Mouse (Mus musculus) right cerebral cortex, postnatal 25 days (tissue): ENCODE results near the gene Car12.

Experiments
- DNase-seq: peaks from one replicate; pipeline ENCODE4 v3.0.0; 2022

The Car12 gene

DNA sequence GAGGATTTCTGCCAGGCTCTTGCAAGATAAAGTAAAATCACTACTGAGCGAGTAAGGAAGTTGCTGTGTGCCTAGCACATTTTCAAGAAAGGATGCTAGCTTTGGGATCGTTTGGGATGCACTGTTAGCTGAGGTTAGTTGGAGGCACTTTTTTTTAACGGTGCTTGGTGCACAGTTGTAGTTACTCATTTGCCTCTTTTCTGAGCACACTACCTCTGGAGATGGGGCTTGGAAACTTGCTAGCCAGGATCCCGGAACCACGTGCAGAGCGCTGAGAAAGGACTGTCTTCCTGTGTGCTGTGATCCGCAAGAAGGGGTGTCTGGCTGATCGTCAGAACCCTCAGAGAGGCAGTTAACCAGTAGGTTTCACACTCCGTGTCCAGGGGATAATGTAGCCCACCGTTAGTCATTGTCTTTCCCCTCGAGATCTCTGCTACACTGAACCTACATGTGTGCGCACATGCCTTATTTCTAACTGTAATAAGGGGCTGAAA, 583 bp downstream of the Car12 start:
- no peak for DNase-seq

DNA sequence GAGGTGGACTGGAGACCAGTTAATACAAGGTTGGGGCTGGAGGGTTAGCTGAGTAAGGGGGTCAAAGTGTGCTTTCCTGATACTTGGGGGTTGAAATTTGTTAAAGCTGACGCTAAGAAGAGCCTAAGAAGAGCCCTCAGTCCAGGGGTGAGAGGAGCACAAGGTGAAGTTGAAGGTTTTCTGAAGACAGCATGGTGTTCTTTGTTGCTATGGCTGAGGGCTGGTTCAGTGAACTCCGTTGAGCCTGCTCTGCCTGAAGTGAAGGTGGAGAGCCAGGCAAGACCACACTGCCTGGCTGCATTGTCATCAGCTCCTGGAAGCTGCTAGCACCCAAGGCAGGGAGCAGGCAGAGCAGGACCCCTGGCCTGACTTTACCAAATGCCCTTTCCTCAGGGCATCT, 1.9 kb downstream of the Car12 start:
- DNase-seq: no peak

DNA sequence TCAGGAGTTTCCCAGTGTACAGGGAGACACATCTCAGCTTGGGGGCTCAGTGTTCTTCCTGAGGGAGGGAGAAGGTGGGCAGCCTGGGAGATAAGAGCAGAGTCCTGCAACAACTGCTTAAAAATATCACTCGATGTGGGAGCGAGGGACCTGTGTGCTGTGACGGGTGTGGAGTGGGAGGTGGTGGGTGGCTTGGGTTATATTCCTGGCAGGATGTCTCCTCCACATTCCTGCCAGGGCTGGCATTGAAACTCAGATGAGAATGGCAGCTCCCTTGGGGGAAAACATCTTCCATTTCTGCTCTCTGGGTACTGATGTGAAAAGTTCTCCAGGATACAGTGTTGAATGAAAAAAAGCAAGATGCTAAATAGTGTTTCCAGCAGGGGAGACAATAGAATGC, 3.0 kb downstream of the Car12 start:
- DNase-seq: peak; percentile 48

- DNase-seq: no peak
These were observed 7.4 kb downstream of the Car12 start for GRCm38 (mm10) chr9:66720686-66721450.

- no peak for DNase-seq
These were observed 8.8 kb downstream of the Car12 start for GRCm38 (mm10) chr9:66722187-66722868.

GRCm38 (mm10) chr9:66722869-66723272, 9.4 kb downstream of the Car12 start:
- no peak for DNase-seq

- DNase-seq: no peak
These were observed 12.1 kb downstream of the Car12 start for GRCm38 (mm10) chr9:66725591-66725990.

DNA sequence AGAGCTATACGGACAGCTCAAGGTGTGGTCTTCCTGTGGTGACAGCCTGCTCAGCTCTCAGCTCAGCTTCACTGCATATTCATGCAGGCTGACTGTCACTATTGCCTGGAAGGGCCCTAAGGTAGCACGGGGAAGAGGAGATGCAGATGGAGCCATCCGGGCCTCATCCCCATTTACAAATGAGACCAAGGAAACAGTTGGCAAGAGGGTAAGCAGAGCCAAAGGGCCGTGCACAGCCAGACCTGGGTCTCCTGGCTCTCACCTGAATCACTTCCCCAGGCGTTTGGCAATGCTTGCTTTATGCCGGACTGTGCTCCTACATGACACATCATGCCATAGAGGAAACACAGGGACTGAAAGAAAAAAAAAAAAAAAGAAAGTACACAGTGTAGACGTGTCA, 13.8 kb downstream of the Car12 start:
- no peak for DNase-seq

DNA sequence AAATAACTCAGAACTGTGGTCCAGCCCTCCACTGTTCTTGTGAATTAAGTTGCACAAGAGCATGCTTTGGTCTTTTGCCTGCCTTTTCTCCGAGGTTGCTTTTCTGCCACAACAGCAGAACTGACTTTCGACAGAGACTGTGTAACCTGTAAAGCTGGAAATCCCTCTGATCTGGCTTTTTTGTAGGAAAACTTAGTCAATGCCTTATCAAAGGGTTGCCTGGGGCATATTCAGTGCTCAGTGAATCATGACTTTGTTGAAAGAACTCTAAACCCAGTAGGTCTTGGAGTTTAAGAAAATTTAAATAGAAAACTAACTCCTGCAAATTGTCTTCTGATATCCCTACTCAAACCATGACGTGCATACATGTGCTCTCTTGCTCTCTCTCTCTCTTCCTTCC, 17.1 kb downstream of the Car12 start:
- DNase-seq: no peak

GRCm38 (mm10) chr9:66731284-66731683, 17.8 kb downstream of the Car12 start:
- DNase-seq: no peak

DNA sequence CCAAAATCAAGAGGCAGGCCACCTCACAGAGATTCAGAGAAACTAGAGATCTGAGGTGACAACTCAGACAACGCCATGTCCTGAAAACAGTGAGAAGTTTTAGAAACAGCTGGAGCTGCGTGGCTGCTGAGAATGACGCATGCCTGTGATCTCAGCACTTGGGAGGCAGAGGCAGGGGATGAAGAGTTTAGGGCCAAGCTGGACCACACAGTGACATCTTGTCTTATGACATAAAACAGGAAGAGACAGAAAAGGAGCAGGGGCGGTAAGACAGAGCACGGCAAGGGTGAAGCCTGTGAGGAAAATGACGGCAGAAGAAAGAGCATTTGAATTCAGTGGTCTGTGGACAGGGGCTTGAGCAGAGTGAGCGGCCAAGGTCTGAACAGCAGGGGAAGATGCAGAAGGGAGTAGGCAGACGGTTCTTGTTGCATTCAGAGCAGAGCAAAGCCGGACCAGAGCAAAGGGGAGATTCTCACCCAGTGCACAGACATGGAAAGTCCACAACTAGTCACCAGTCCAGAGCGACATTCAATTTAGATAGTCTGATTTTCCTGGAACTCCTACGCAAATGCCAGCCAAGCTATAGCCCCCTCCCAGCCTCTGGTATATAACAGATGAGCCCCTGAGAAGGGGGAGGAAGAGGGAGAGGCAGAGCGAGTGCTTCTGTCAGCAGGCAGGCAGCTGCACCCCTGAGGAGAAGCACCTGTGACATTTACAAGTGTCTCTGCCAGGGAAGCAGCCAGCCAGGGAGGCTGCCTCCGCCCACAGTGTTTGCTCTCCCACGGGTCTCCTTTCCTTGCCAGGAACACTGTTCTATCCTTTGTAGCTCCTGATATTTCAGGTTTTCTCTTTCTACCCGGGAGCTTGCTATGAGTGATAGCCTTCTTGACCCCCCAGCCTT, 19.6 kb downstream of the Car12 start:
- peak; percentile 75 for DNase-seq

DNA sequence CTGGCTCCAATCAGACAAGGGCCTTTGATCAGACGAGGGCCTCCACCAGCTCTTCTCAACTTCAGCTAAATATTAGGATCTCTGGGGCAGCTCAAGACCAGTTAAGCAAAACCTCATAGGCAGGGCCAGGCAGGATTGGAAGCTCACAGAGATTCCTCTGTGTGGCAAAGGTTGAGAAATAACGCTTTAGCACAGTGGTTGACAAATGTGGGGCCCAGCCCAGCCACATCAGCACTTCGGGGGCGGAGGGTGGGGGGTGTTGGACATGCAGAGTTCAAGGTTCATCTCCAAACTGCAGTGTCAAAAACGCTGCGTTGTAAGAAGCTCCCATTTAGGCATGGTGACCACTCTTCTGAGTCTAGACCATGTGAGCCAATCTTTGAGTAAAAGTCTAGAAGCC, 21.1 kb downstream of the Car12 start:
- no peak for DNase-seq

DNA sequence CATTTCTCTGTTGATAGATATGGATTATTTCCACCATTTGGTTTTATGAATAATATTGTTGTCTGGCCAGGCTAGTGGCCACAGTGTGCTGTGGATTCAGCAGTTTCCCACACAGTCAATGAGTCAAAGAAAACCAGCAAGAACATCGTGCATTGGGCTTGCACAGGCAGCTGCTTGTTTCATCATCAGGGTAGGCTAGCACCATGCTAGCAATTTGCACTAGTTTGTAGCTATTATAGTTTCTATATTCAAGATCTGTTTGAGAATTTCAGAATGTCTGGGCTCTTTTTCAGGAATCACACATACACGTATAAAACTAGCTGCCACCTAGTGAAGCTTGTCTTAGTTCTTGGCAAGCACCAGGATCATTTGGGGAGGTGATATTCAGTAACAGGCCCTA, 21.6 kb downstream of the Car12 start:
- DNase-seq: no peak

- no peak for DNase-seq
These were observed 22.5 kb downstream of the Car12 start for GRCm38 (mm10) chr9:66736016-66736415.

- DNase-seq: no peak
These were observed 23.1 kb downstream of the Car12 start for GRCm38 (mm10) chr9:66736551-66736950.

- no peak for DNase-seq
These were observed 26.0 kb downstream of the Car12 start for GRCm38 (mm10) chr9:66739516-66739915.

DNA sequence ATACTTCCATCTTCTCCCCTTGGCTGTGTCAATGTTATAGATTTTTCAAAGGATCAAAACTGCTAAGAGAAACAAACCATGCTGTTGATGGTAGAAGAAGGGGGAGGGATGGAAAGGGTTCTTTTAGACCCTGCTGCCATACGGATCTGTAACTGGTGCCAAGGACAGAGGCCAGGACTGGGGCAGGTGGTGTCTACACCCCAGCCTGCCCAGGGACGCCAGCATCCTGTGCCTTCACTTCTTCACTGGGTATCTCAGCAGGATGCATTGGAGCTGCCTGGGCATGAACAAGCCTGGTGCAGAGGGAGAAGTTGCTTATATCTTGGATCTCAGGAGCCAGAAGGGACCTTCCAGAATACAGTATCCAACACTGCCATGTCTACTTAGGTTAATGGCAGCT, 31.0 kb downstream of the Car12 start:
- no peak for DNase-seq

DNA sequence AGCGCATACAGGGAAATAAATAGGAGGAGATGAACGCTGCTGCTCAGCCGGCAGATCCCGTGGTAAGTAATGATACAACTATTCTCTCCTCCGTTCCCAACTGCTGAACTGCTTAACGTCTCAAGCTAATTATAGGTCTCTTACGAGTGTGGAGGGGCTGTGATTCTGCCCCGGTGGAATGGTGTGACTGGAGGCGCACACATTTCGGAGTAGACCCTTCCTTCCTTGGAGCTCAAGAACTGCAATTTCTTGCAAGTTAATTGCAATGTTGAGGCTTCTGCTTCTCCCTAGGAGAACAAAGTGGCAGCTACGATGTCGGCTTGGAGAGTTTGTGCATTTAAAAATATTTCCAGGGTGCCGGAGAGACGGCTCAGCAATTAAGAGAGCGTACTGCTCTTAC, 34.9 kb downstream of the Car12 start:
- DNase-seq: no peak

DNA sequence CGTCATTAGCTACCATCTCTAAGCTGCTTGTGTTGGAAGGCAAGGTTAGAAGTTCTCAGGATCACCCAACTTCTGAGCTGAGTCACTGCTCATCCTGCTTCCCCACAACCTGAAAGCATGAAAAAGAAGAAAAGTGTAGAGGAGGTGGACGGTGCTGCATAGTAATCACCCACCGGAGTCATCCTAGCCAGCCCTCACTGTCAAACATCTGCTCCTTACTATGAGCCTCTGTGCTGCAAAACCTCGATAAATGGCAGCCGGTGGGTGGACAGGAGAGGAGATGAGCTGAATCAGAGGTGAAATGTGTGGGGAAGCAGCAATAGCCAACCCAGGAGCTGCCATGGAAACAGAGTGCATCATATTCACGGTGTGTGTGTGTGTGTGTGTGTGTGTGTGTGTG, 39.4 kb downstream of the Car12 start:
- DNase-seq: peak; percentile 23

- no peak for DNase-seq
These were observed 47.5 kb downstream of the Car12 start for GRCm38 (mm10) chr9:66760991-66761390.

DNA sequence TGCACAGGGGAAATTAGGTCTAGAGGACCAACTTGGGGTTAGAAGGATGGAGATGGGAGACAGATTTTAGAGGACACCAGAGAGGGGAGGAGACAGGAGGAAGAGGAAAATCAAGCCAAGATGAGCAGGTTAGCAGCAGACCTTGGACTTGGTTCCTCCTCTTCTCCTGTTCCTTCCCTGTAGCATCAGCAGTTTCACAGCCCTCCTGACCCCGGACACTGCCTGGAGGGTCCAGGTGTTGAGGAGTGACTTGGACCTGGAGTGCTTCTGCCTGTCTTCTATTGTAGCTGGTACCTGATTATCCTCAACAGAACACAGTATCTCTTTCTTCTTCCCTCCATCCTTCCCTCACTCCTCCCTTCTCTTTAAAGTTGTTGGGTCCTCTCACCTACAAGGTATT, 55.2 kb downstream of the Car12 start:
- no peak for DNase-seq

- DNase-seq: no peak
These were observed 55.8 kb downstream of the Car12 start for GRCm38 (mm10) chr9:66769275-66769674.

DNA sequence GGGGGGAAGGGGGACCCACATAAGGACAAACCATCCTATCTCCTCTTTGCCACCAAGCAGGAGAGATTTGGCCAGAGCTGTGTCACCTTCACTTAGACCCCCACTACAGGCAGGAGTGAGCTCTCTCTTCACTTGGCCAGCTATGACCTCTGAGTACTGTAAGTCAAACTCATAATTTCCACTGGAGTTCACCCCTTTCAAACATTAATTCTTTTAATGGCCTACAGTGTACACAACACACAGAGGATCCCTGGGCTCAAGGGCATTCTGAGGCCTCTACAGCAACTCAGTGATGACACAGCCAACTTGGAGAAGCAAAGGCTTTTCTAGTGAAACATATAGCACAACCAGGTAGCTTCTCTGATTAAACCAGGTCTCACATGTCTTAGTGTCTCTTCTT, 57.2 kb downstream of the Car12 start:
- DNase-seq: no peak
